Mouse (Mus musculus) spleen, adult 2 months (tissue): ENCODE results near the gene Pgm2. TPM values are rescaled to one million over a fixed set of nuclear protein-coding genes. Genes with fewer than 3 reads are reported as not detected.

Experiments used
- DNase-seq, 2 experiments: peaks; one replicate each; pipeline versions ENCODE4 v3.0.0 to v3.0.0-alpha.2; 2012 to 2021; ENCODE audit warnings: low spot score in 2 of 2, low read depth in 1 of 2
- H3K27ac ChIP-seq: fragments of 200-500 bp; 2 replicates; pipeline ENCODE4 v1.5.1; 2012; ENCODE audit warnings: low read length, inconsistent platforms; ENCODE audit not compliant: insufficient read depth
- H3K27me3 ChIP-seq: fragments of 200-500 bp; 2 replicates; pipeline ENCODE4 v1.6.1; 2012; ENCODE audit warnings: mild to moderate bottlenecking, moderate library complexity, low read length, inconsistent platforms; ENCODE audit not compliant: control insufficient read depth, insufficient read depth
- H3K36me3 ChIP-seq: fragments of 200-500 bp; 2 replicates; pipeline ENCODE4 v1.6.1; 2012; ENCODE audit warnings: mild to moderate bottlenecking, low read length, inconsistent platforms; ENCODE audit not compliant: control insufficient read depth, insufficient read depth
- H3K4me1 ChIP-seq: fragments of 200-500 bp; 2 replicates; pipeline ENCODE4 v1.6.1; 2011; ENCODE audit warnings: inconsistent platforms; ENCODE audit not compliant: control insufficient read depth, insufficient read depth, insufficient read length
- H3K4me3 ChIP-seq: fragments of 200-500 bp; 2 replicates; pipeline ENCODE4 v1.5.1; 2011; ENCODE audit warnings: mild to moderate bottlenecking, inconsistent platforms; ENCODE audit not compliant: insufficient read depth, insufficient read length; ENCODE audit errors: extremely low read depth
- CTCF ChIP-seq: fragments of 200-500 bp; IDR thresholded peaks from 2 replicates; pipeline ENCODE4 v1.5.1; 2011; ENCODE audit warnings: mild to moderate bottlenecking, inconsistent platforms; ENCODE audit not compliant: insufficient read depth, insufficient read length, insufficient replicate concordance; ENCODE audit errors: extremely low read depth
- POLR2A ChIP-seq: fragments of 200-500 bp; IDR thresholded peaks from 2 replicates; pipeline ENCODE4 v1.6.1; 2011; ENCODE audit warnings: low read depth, low read length, inconsistent platforms
- WGBS: fragments of 180-500 bp; shearing (Covaris S2); methylation state at CpG from one replicate; pipeline ENCODE4 v1.1.7; 2018; 5-methylcytosine and 5-hydroxymethylcytosine counted together
- polyA plus RNA-seq: library from polyadenylated mRNA; depleted of rRNA; stranded (reverse); fragments of >200 nt; gene quantifications from 2 replicates; pipeline ENCODE4 v1.2.3, GENCODE M21; 2012

Pgm2 gene
- polyA plus RNA-seq, 1 experiment: 4.4 TPM

DNA sequence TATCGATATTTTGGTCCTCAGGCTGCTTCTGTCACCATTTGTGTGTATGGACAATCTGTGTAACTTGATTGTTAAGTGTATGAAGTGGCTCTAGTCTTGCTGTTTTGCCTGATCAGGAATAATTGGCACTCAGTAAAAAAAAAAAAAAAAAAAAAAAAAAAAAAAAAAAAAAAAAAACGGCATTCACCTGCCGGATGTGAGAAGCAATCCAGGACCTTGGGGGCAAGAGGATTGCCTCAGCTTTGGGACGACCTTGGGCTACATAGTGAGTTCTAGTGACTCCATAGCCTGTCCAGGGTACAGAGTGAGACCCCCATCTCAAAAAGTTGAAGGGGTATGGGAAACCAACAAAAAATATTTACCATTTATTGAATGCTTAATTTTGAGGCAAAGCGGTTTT is 43.5 kb upstream of the Pgm2 start:
- WGBS: 91% methylated on average over 5 of the region's 5 CpGs
- TF ChIP-seq CTCF: no peak
- no peak for TF ChIP-seq POLR2A
- Histone ChIP-seq H3K4me1 (no peaks in the 10 kb centered on the region), H3K27me3 (no peaks in the 10 kb centered on the region), H3K4me3 (no peak overlapping the region), H3K27ac (no peak overlapping the region), H3K36me3 (no peaks in the 10 kb centered on the region)
- DNase-seq: no peak

DNA sequence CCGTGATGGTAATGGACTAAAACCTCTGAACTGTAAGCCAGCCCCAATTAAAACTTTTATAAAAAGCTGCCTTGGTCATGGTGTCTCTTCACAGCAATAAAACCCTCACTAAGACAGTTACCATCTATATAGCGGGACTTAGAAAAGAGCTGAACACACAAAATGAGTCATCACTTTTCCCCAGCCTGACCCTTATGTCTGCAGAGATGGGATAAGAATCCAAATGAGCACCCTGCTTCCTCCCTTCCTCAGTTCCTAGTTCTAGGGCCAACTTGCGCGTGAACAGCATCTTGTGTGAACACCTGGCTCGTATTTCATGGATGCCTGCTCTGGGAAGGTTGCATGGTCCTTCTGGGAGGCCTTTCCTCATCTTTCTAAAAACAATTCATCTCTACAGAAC is 39.7 kb upstream of the Pgm2 start:
- TF ChIP-seq CTCF (no peak), POLR2A (no peak)
- H3K27me3 ChIP-seq: no peaks in the 10 kb centered on the region
- no peak overlapping the region for H3K27ac ChIP-seq
- WGBS: 86% methylated on average over 5 of the region's 5 CpGs
- H3K36me3 ChIP-seq: no peaks in the 10 kb centered on the region
- no peak overlapping the region for H3K4me3 ChIP-seq
- no peak for DNase-seq
- H3K4me1 ChIP-seq: no peaks in the 10 kb centered on the region

DNA sequence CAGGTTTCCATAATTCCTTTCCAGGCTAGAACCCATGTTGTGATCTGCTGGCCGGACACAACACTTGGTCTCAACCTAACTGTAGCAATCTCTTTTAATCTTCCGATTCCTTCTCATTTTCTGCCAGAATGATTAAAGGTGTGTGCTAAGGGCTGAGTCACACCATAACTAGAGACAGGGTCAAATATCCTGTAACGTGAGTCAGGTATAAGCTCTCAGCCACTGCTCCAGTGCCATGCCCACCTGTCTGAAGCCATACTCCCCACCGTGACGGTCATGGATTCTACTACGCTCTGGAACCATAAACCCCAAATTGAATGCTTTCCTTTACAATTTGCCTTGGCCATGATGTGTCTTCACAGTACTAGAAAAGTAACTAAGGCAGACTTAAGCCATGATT is 36.5 kb upstream of the Pgm2 start:
- 95% methylated on average over 6 of the region's 6 CpGs for WGBS
- Histone ChIP-seq H3K27ac (no peak overlapping the region), H3K4me1 (no peaks in the 10 kb centered on the region), H3K27me3 (no peaks in the 10 kb centered on the region), H3K36me3 (no peaks in the 10 kb centered on the region), H3K4me3 (no peak overlapping the region)
- DNase-seq: no peak
- TF ChIP-seq CTCF (no peak), POLR2A (no peak)

DNA sequence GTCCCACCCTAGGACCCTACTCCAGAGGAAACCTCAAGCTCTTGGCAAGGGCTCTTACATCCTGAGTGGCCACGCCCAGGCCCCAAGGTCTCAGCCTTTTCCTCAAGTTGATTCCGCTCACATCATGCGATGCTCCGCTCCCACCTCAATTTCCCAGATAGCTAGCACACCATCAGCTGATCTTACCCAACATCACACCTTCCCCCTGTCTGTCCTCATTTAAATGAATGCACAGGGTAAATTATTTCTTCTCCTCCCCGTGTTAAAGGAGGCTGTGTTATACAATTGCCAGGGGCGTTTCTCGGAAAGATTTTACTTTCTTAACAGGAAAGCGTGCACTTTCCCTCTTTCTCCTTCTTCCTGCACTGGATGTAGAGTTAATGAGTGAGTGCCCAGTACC is 31.9 kb upstream of the Pgm2 start:
- no peak for DNase-seq
- TF ChIP-seq CTCF (no peak), POLR2A (no peak)
- Histone ChIP-seq H3K27me3 (no peaks in the 10 kb centered on the region), H3K4me3 (no peak overlapping the region), H3K4me1 (no peaks in the 10 kb centered on the region), H3K27ac (no peak overlapping the region), H3K36me3 (no peaks in the 10 kb centered on the region)
- 94% methylated on average over 8 of the region's 8 CpGs for WGBS

DNA sequence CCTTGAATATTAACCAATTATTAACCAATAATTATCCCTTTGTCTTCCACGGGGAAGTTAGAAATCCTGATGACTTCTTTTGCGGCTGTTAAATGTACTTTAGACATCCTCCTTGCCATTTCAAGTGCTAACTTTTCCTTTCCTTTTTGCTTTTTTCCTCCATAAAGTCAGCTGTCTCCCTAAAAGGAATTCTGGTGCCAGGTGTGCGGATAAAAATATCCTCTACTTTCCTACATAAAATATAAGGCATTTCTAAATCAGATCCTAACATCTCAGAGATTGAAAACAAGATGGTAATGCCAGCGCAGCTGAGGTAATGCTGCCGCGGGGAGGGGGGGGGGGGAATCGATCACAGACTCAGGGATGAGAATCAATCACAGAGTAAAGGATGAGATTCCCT is 31.1 kb upstream of the Pgm2 start:
- 88% methylated on average over 7 of the region's 7 CpGs for WGBS
- DNase-seq: no peak
- H3K27me3 ChIP-seq: no peaks in the 10 kb centered on the region
- no peaks in the 10 kb centered on the region for H3K36me3 ChIP-seq
- H3K4me3 ChIP-seq: no peak overlapping the region
- no peak for TF ChIP-seq POLR2A
- no peak for TF ChIP-seq CTCF
- no peaks in the 10 kb centered on the region for H3K4me1 ChIP-seq
- H3K27ac ChIP-seq: no peak overlapping the region

DNA sequence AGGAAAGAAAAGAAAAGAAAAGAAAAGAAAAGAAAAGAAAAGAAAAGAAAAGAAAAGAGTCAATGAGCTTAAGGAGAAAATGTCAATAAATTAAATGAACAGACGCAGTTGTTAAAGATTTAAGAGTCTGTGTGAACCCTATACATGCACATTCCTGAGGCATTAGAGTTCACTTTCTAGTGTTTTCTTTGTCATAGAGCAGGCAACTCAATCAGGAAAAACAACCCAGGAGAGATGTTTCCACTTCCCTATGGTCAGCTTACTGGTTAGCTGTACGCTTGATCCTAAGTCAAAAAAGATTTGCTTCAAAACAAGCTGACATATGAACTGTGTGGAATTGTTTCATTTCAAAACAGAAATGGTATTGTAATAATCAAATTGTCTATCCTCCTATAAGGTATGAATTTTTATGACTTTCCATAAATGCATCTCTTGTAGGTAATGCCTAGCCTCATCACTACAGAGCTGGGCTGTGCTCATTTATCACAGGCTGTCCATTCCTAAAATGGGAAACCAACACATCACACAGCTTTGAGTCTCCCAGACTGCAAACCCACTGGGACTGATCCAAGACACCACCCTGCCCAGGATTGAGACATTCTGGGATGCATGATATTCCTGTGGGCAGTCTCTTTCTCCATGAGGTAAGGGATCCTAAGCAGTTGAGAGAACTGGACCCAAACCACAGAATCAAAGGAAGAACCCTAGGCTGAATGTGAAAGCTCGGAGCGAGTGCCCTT is 29.7 kb upstream of the Pgm2 start:
- 91% methylated on average over 4 of the region's 4 CpGs for WGBS
- Histone ChIP-seq H3K27ac (no peak overlapping the region), H3K36me3 (no peaks in the 10 kb centered on the region), H3K4me1 (no peaks in the 10 kb centered on the region), H3K4me3 (no peak overlapping the region), H3K27me3 (no peaks in the 10 kb centered on the region)
- no peak for DNase-seq
- TF ChIP-seq POLR2A (no peak), CTCF (no peak)

DNA sequence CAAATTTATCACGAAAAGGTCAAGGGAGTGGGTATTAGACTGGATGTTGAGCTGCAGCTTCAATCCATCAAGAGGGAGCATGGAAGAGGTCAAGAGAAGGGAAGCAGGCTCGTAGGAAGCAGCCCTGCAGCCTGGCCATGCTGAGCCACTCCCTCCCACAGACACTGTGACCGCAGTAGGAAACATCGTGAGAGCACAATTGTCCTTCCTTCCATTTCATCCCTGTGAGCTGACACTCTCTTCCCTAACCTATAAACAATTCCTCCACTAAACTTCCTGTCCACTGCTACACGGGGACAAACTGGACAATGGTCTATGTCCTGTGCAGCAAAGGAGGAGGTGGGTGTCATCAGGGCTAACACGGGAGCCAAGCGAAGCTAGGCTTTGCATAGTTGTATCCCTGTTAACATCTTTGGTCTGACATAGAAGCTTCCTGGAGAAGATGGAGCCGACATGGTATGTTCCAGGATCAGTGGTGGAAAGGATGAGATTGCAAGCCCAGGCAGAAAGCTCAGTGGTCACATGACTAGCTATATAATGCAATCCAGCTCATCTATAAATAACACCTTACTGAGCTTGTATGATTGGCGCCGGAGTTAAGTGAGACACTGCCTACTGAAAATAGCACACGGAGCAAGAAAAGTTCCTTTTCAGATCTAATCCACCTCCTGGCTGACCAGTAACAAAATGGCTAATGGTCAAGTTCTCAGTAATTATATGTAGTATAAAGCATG is 29.0 kb upstream of the Pgm2 start:
- H3K4me1 ChIP-seq: no peaks in the 10 kb centered on the region
- no peak overlapping the region for H3K4me3 ChIP-seq
- TF ChIP-seq POLR2A (no peak), CTCF (no peak)
- no peak for DNase-seq
- no peaks in the 10 kb centered on the region for H3K36me3 ChIP-seq
- 63% methylated on average over 11 of the region's 11 CpGs for WGBS
- H3K27me3 ChIP-seq: no peaks in the 10 kb centered on the region
- no peak overlapping the region for H3K27ac ChIP-seq
